Mouse (Mus musculus): ENCODE data around the gene Serpina3k. TPM values are rescaled to one million over a fixed set of nuclear protein-coding genes. Genes with fewer than 3 reads are reported as not detected.
"Not testable (repeated sequence)": the region's sequence is repeated elsewhere in the genome, so short reads cannot be mapped to it uniquely, and the experiment has no call there.

The Serpina3k gene
- polyA plus RNA-seq, 1 experiment from 2014 or later: not detected

- Histone ChIP-seq H3K4me3 (ENCODE audit: low read depth, low read length) (no peak overlapping the region), H3K9me3 (ENCODE audit: control insufficient read depth, low read length) (no peaks in the 10 kb centered on the region), H3K36me3 (ENCODE audit: control insufficient read depth, insufficient read depth, low read length) (no peaks in the 10 kb centered on the region), H3K9ac (replicated peaks; ENCODE audit: low read depth, low read length) (no peak overlapping the region), H3K4me2 (ENCODE audit: low read depth, low read length) (no peak overlapping the region), H3K27me3 (ENCODE audit: control insufficient read depth, insufficient read depth, low read length) (no peaks in the 10 kb centered on the region), H3K27ac (ENCODE audit: low read depth, low read length) (no peak overlapping the region), H3K4me1 (ENCODE audit: control insufficient read depth, insufficient read depth, low read length) (no peaks in the 10 kb centered on the region)
- 98% methylated on average over 11 of the region's 11 CpGs for WGBS
- ATAC-seq (ENCODE audit: low read depth): no peak
Observed at GRCm38 (mm10) chr12:104379856-104380255, 41.6 kb downstream of the Serpina3k start.

GRCm38 (mm10) chr12:104381071-104381604, 42.9 kb downstream of the Serpina3k start:
- not testable (repeated sequence) for H3K9me3 ChIP-seq (ENCODE audit: control insufficient read depth, low read length); H3K4me1 ChIP-seq (ENCODE audit: control insufficient read depth, insufficient read depth, low read length); ATAC-seq (ENCODE audit: low read depth); H3K27ac ChIP-seq (ENCODE audit: low read depth, low read length); H3K27me3 ChIP-seq (ENCODE audit: control insufficient read depth, insufficient read depth, low read length); H3K36me3 ChIP-seq (ENCODE audit: control insufficient read depth, insufficient read depth, low read length); H3K9ac ChIP-seq (replicated peaks; ENCODE audit: low read depth, low read length); H3K4me3 ChIP-seq (ENCODE audit: low read depth, low read length); H3K4me2 ChIP-seq (ENCODE audit: low read depth, low read length)
- WGBS: 89% methylated on average over 8 of the region's 8 CpGs

- H3K9me3 ChIP-seq (ENCODE audit: control insufficient read depth, low read length); H3K27me3 ChIP-seq (ENCODE audit: control insufficient read depth, insufficient read depth, low read length); H3K4me1 ChIP-seq (ENCODE audit: control insufficient read depth, insufficient read depth, low read length); H3K4me3 ChIP-seq (ENCODE audit: low read depth, low read length); H3K9ac ChIP-seq (replicated peaks; ENCODE audit: low read depth, low read length); H3K36me3 ChIP-seq (ENCODE audit: control insufficient read depth, insufficient read depth, low read length); ATAC-seq (ENCODE audit: low read depth); H3K4me2 ChIP-seq (ENCODE audit: low read depth, low read length); H3K27ac ChIP-seq (ENCODE audit: low read depth, low read length): not testable (repeated sequence)
Observed at GRCm38 (mm10) chr12:104385987-104386386, 47.7 kb downstream of the Serpina3k start.

GRCm38 (mm10) chr12:104386878-104387277, 48.6 kb downstream of the Serpina3k start:
- not testable (repeated sequence) for H3K27me3 ChIP-seq (ENCODE audit: control insufficient read depth, insufficient read depth, low read length); ATAC-seq (ENCODE audit: low read depth); H3K4me3 ChIP-seq (ENCODE audit: low read depth, low read length); H3K36me3 ChIP-seq (ENCODE audit: control insufficient read depth, insufficient read depth, low read length); H3K4me1 ChIP-seq (ENCODE audit: control insufficient read depth, insufficient read depth, low read length); H3K9ac ChIP-seq (replicated peaks; ENCODE audit: low read depth, low read length); H3K9me3 ChIP-seq (ENCODE audit: control insufficient read depth, low read length); H3K27ac ChIP-seq (ENCODE audit: low read depth, low read length); H3K4me2 ChIP-seq (ENCODE audit: low read depth, low read length)
- 58% methylated on average over 2 of the region's 2 CpGs for WGBS

GRCm38 (mm10) chr12:104388477-104388876, 50.2 kb downstream of the Serpina3k start:
- Histone ChIP-seq H3K27me3 (ENCODE audit: control insufficient read depth, insufficient read depth, low read length) (no peaks in the 10 kb centered on the region), H3K4me2 (ENCODE audit: low read depth, low read length) (no peak overlapping the region), H3K4me1 (ENCODE audit: control insufficient read depth, insufficient read depth, low read length) (no peaks in the 10 kb centered on the region), H3K9me3 (ENCODE audit: control insufficient read depth, low read length) (no peaks in the 10 kb centered on the region), H3K4me3 (ENCODE audit: low read depth, low read length) (no peak overlapping the region), H3K9ac (replicated peaks; ENCODE audit: low read depth, low read length) (no peak overlapping the region), H3K36me3 (ENCODE audit: control insufficient read depth, insufficient read depth, low read length) (no peaks in the 10 kb centered on the region), H3K27ac (ENCODE audit: low read depth, low read length) (no peak overlapping the region)
- no peak for ATAC-seq (ENCODE audit: low read depth)

GRCm38 (mm10) chr12:104391057-104391456, 52.8 kb downstream of the Serpina3k start:
- WGBS: 73% methylated on average over 2 of the region's 2 CpGs
- not testable (repeated sequence) for H3K4me1 ChIP-seq (ENCODE audit: control insufficient read depth, insufficient read depth, low read length); H3K36me3 ChIP-seq (ENCODE audit: control insufficient read depth, insufficient read depth, low read length); H3K4me2 ChIP-seq (ENCODE audit: low read depth, low read length); H3K9me3 ChIP-seq (ENCODE audit: control insufficient read depth, low read length); ATAC-seq (ENCODE audit: low read depth); H3K27ac ChIP-seq (ENCODE audit: low read depth, low read length); H3K4me3 ChIP-seq (ENCODE audit: low read depth, low read length); H3K9ac ChIP-seq (replicated peaks; ENCODE audit: low read depth, low read length); H3K27me3 ChIP-seq (ENCODE audit: control insufficient read depth, insufficient read depth, low read length)

Other genes starting within 250 kb of the Serpina3k start
- gene Serpina5, start 237.4 kb upstream of the Serpina3k start, polyA plus RNA-seq (2014; fragmentation: Nextera tagmentation; extraction: Ambion mirVana): not detected in 2 replicates
- not detected in 2 replicates for gene Serpina3a, start 225.8 kb upstream of the Serpina3k start, polyA plus RNA-seq (2014; fragmentation: Nextera tagmentation; extraction: Ambion mirVana)
- gene Serpina3b, start 210.5 kb upstream of the Serpina3k start, polyA plus RNA-seq (2014; fragmentation: Nextera tagmentation; extraction: Ambion mirVana): not detected in 2 replicates
- not detected in 2 replicates for gene Serpina3c, start 184.6 kb upstream of the Serpina3k start, polyA plus RNA-seq (2014; fragmentation: Nextera tagmentation; extraction: Ambion mirVana)
- gene Serpina3f, start 123.9 kb upstream of the Serpina3k start, polyA plus RNA-seq (2014; fragmentation: Nextera tagmentation; extraction: Ambion mirVana): not detected in 2 replicates
- gene Serpina3g, start 102.2 kb upstream of the Serpina3k start, polyA plus RNA-seq (2014; fragmentation: Nextera tagmentation; extraction: Ambion mirVana): 0.54 and 5.4 TPM in 2 replicates
- 0.27 and 0.31 TPM in 2 replicates for gene Serpina3i, start 75.4 kb upstream of the Serpina3k start, polyA plus RNA-seq (2014; fragmentation: Nextera tagmentation; extraction: Ambion mirVana)
- not detected in 2 replicates for gene Serpina3j, start 23.9 kb upstream of the Serpina3k start, polyA plus RNA-seq (2014; fragmentation: Nextera tagmentation; extraction: Ambion mirVana)
- not detected in 2 replicates for gene Serpina3m, start within 50 bp of the Serpina3k start, polyA plus RNA-seq (2014; fragmentation: Nextera tagmentation; extraction: Ambion mirVana)
- gene Serpina3n, start 68.2 kb downstream of the Serpina3k start, polyA plus RNA-seq (2014; fragmentation: Nextera tagmentation; extraction: Ambion mirVana): 1.4 and 1.6 TPM in 2 replicates
- gene Gsc, start 134.8 kb downstream of the Serpina3k start, polyA plus RNA-seq (2014; fragmentation: Nextera tagmentation; extraction: Ambion mirVana): not detected in 2 replicates

Data from neural tube, embryonic 14.5 days (tissue).